Mouse (Mus musculus): Measurements from ENCODE around the gene Itgav. TPM values are rescaled to one million over a fixed set of nuclear protein-coding genes. Genes with fewer than 3 reads are reported as not detected.

The Itgav gene
- polyA plus RNA-seq, 1 experiment from 2014 or later, result 36.7 TPM

- DNase-seq (ENCODE audit: low spot score) (no peak), ATAC-seq (ENCODE audit: low FRiP score) (peak; percentile 34; the same call in 1 of the 2 replicates)
- H3K36me3 ChIP-seq (replicated peaks; ENCODE audit: control insufficient read depth, insufficient read depth), result no peaks in the 10 kb centered on the region
- H3K9me3 ChIP-seq (ENCODE audit: control insufficient read depth, low read length), result no peaks in the 10 kb centered on the region
- peak overlapping the region; percentile 9; the same call in 1 of the 2 replicates for H3K4me3 ChIP-seq (replicated peaks; ENCODE audit: low read length)
- peak overlapping the region; percentile 40; the same call in 1 of the 2 replicates for H3K9ac ChIP-seq
- H3K27ac ChIP-seq, result peak overlapping the region; percentile 69
- WGBS, result 27% methylated on average over 7 of the region's 7 CpGs
- H3K4me1 ChIP-seq (replicated peaks; ENCODE audit: control insufficient read depth, insufficient read depth, low read length), result peaks cover 12% of the 10 kb centered on the region
- H3K4me2 ChIP-seq (replicated peaks), result peak overlapping the region; percentile 45
- H3K27me3 ChIP-seq (ENCODE audit: control insufficient read depth, insufficient read depth, low read length), result no peaks in the 10 kb centered on the region
Observed at GRCm38 (mm10) chr2:83758606-83759215, 34.5 kb downstream of the Itgav start.

DNA sequence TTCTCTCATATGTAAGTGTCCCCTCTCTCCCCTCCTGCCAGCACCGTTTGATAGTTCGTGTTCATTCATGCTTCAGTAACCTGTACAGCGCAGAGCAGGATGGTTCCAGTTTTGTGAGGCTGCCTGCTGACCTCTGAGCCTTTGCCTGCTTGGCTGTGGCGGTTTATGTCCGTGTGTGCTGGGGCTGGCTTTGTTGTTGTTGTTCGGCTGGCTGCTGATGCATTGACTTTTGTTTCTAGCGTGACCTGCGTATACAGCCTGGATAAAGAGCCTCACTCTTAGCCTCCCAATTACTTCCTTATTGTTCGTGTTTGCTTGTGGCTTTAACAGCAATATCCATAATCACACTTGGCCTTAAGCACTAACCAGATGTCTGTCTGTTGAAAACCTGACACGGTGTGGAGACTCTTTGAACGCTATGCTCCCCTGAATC is 35.0 kb downstream of the Itgav start:
- peak overlapping the region; percentile 40; the same call in 1 of the 2 replicates for H3K9ac ChIP-seq
- H3K27me3 ChIP-seq (ENCODE audit: control insufficient read depth, insufficient read depth, low read length), result no peaks in the 10 kb centered on the region
- H3K9me3 ChIP-seq (ENCODE audit: control insufficient read depth, low read length), result no peaks in the 10 kb centered on the region
- H3K4me1 ChIP-seq (replicated peaks; ENCODE audit: control insufficient read depth, insufficient read depth, low read length), result peaks cover 12% of the 10 kb centered on the region
- DNase-seq (ENCODE audit: low spot score) (no peak), ATAC-seq (ENCODE audit: low FRiP score) (peak; percentile 75; the same call in 1 of the 2 replicates)
- H3K4me3 ChIP-seq (replicated peaks; ENCODE audit: low read length), result peak overlapping the region; percentile 9; the same call in 1 of the 2 replicates
- H3K36me3 ChIP-seq (replicated peaks; ENCODE audit: control insufficient read depth, insufficient read depth), result no peaks in the 10 kb centered on the region
- H3K4me2 ChIP-seq (replicated peaks), result peak overlapping the region; percentile 45
- WGBS, result 10% methylated on average over 11 of the region's 11 CpGs
- H3K27ac ChIP-seq, result peak overlapping the region; percentile 69

DNA sequence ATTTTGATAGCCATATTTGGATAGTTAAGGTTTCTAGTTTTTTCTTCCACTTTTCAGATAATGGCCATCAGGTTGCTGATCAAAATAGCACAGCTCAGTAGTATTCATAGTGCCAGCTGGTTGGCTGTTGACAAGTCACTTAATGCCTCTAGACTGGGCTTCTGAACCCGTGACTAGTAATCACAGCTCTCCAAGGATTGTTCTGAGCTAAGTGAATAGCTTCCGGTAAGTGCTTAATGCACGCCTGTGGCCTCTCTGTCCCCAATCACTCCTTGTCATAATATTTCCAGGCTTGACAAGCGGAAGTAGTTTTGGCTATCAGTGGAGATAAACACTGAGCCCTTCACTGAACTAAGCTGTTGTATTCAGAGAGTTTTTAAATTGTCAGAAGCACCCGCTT is 35.5 kb downstream of the Itgav start:
- Histone ChIP-seq H3K9me3 (ENCODE audit: control insufficient read depth, low read length) (no peaks in the 10 kb centered on the region), H3K4me2 (replicated peaks) (peak overlapping the region; percentile 45; the same call in 1 of the 2 replicates), H3K27me3 (ENCODE audit: control insufficient read depth, insufficient read depth, low read length) (no peaks in the 10 kb centered on the region), H3K4me1 (replicated peaks; ENCODE audit: control insufficient read depth, insufficient read depth, low read length) (peaks cover 12% of the 10 kb centered on the region), H3K9ac (no peak overlapping the region), H3K27ac (peak overlapping the region; percentile 69; the same call in 1 of the 2 replicates), H3K36me3 (replicated peaks; ENCODE audit: control insufficient read depth, insufficient read depth) (no peaks in the 10 kb centered on the region), H3K4me3 (replicated peaks; ENCODE audit: low read length) (no peak overlapping the region)
- DNase-seq (ENCODE audit: low spot score), result no peak
- WGBS, result 33% methylated on average over 5 of the region's 5 CpGs
- ATAC-seq (ENCODE audit: low FRiP score), result peak; percentile 75; the same call in 1 of the 2 replicates

DNA sequence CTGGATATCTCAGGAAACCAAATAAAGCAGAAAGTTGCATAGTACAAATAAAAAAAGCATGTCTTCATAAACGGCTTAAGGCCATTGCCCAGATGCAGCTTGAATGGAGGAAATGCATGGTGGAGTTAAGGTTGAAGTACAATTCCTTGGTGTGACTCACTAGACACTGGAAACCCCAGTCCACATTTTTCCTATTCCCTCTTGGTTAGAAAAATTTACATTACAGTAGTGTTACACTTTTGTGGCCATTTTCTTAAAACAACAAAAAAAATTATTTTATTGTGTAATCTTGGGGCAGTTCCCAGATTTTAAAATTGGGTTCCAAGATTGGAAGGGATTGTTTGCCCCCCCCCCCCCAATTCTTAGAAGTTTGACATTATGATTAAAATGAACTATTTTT is 35.9 kb downstream of the Itgav start:
- Histone ChIP-seq H3K4me2 (replicated peaks) (no peak overlapping the region), H3K9me3 (ENCODE audit: control insufficient read depth, low read length) (no peaks in the 10 kb centered on the region), H3K27ac (peak overlapping the region; percentile 47; the same call in 1 of the 2 replicates), H3K27me3 (ENCODE audit: control insufficient read depth, insufficient read depth, low read length) (no peaks in the 10 kb centered on the region), H3K4me1 (replicated peaks; ENCODE audit: control insufficient read depth, insufficient read depth, low read length) (peaks cover 12% of the 10 kb centered on the region), H3K36me3 (replicated peaks; ENCODE audit: control insufficient read depth, insufficient read depth) (no peaks in the 10 kb centered on the region), H3K9ac (no peak overlapping the region), H3K4me3 (replicated peaks; ENCODE audit: low read length) (no peak overlapping the region)
- 78% methylated on average over 1 of the region's 1 CpGs for WGBS
- DNase-seq (ENCODE audit: low spot score) (no peak), ATAC-seq (ENCODE audit: low FRiP score) (no peak)

- ATAC-seq (ENCODE audit: low FRiP score) (no peak), DNase-seq (ENCODE audit: low spot score) (peak; percentile 45)
- Histone ChIP-seq H3K4me1 (replicated peaks; ENCODE audit: control insufficient read depth, insufficient read depth, low read length) (peaks cover 12% of the 10 kb centered on the region), H3K4me2 (replicated peaks) (no peak overlapping the region), H3K9ac (no peak overlapping the region), H3K27ac (no peak overlapping the region), H3K9me3 (ENCODE audit: control insufficient read depth, low read length) (no peaks in the 10 kb centered on the region), H3K36me3 (replicated peaks; ENCODE audit: control insufficient read depth, insufficient read depth) (no peaks in the 10 kb centered on the region), H3K4me3 (replicated peaks; ENCODE audit: low read length) (no peak overlapping the region), H3K27me3 (ENCODE audit: control insufficient read depth, insufficient read depth, low read length) (no peaks in the 10 kb centered on the region)
- 37% methylated on average over 2 of the region's 2 CpGs for WGBS
Observed at GRCm38 (mm10) chr2:83761506-83761905, 37.3 kb downstream of the Itgav start.

DNA sequence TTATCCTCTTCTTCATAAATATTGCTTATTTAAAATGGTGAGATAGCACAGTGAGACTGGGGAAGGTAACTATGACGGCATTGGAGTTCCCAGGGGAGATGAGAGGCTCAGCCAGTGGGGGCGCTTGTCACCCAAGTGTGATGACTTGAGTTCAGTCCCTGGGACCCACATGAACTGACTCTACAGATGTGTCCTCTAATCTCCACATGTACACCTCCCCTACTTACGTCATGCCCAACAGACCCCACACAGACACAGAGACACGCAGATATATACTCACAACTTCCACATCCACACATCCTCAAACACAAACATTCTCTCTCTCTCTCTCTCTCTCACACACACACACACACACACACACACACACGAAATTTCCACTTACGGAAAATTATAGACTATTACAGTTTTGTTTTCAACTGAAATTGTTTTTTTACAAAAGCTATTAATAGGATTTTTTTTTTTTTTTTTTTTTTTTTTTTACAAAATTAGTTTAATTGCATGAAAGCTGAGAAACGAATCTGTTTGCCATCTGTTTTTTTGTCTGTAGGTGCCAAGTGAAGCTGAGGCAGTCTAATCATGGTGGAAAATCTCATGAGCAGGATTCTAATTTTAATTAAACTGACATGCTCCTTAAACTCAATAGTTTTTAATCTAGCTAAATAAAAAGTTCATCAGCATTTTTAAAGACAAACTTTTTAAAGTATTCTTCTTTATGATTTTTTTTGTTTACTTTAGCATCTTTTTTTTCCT is 38.1 kb downstream of the Itgav start:
- Histone ChIP-seq H3K36me3 (replicated peaks; ENCODE audit: control insufficient read depth, insufficient read depth) (no peaks in the 10 kb centered on the region), H3K9ac (no peak overlapping the region), H3K27ac (no peak overlapping the region), H3K4me2 (replicated peaks) (no peak overlapping the region), H3K27me3 (ENCODE audit: control insufficient read depth, insufficient read depth, low read length) (no peaks in the 10 kb centered on the region), H3K9me3 (ENCODE audit: control insufficient read depth, low read length) (no peaks in the 10 kb centered on the region), H3K4me3 (replicated peaks; ENCODE audit: low read length) (no peak overlapping the region), H3K4me1 (replicated peaks; ENCODE audit: control insufficient read depth, insufficient read depth, low read length) (peaks cover 12% of the 10 kb centered on the region)
- no peak; the same call in 1 of the 2 replicates for ATAC-seq (ENCODE audit: low FRiP score)
- WGBS, result 75% methylated on average over 7 of the region's 7 CpGs
- no peak for DNase-seq (ENCODE audit: low spot score)

DNA sequence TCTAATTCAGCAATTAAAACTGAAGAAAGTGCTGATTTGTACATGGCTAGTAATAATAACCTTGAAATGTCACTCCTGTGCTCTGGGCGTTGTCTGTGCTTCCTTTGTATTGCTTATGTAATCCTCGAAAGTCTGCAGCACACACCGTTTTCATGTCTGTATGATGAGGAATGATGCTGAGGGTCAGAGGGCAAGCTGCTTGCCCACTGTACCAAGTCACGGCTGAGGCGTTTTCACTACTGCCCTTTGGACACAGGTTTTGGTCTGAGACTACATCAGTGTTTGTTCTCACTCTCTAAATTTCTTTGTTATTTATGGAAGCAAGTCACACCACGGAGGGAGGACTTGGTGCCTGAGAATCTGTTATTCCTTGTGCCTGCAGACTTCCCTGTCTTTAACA is 41.9 kb downstream of the Itgav start:
- no peak for ATAC-seq (ENCODE audit: low FRiP score)
- Histone ChIP-seq H3K9ac (no peak overlapping the region), H3K4me3 (replicated peaks; ENCODE audit: low read length) (no peak overlapping the region), H3K27me3 (ENCODE audit: control insufficient read depth, insufficient read depth, low read length) (no peaks in the 10 kb centered on the region), H3K36me3 (replicated peaks; ENCODE audit: control insufficient read depth, insufficient read depth) (no peaks in the 10 kb centered on the region), H3K4me2 (replicated peaks) (no peak overlapping the region), H3K4me1 (replicated peaks; ENCODE audit: control insufficient read depth, insufficient read depth, low read length) (no peaks in the 10 kb centered on the region), H3K9me3 (ENCODE audit: control insufficient read depth, low read length) (no peaks in the 10 kb centered on the region), H3K27ac (no peak overlapping the region)
- no peak for DNase-seq (ENCODE audit: low spot score)
- WGBS, result 75% methylated on average over 6 of the region's 6 CpGs

- no peak overlapping the region for H3K4me3 ChIP-seq (replicated peaks; ENCODE audit: low read length)
- no peak overlapping the region for H3K9ac ChIP-seq
- no peaks in the 10 kb centered on the region for H3K27me3 ChIP-seq (ENCODE audit: control insufficient read depth, insufficient read depth, low read length)
- no peaks in the 10 kb centered on the region for H3K4me1 ChIP-seq (replicated peaks; ENCODE audit: control insufficient read depth, insufficient read depth, low read length)
- H3K4me2 ChIP-seq (replicated peaks), result no peak overlapping the region
- 67% methylated on average over 1 of the region's 1 CpGs for WGBS
- H3K27ac ChIP-seq, result no peak overlapping the region
- ATAC-seq (ENCODE audit: low FRiP score) (no peak), DNase-seq (ENCODE audit: low spot score) (no peak)
- no peaks in the 10 kb centered on the region for H3K9me3 ChIP-seq (ENCODE audit: control insufficient read depth, low read length)
- no peaks in the 10 kb centered on the region for H3K36me3 ChIP-seq (replicated peaks; ENCODE audit: control insufficient read depth, insufficient read depth)
Observed at GRCm38 (mm10) chr2:83766878-83767277, 42.7 kb downstream of the Itgav start.

- Histone ChIP-seq H3K4me1 (replicated peaks; ENCODE audit: control insufficient read depth, insufficient read depth, low read length) (no peaks in the 10 kb centered on the region), H3K27ac (no peak overlapping the region), H3K9ac (no peak overlapping the region), H3K4me3 (replicated peaks; ENCODE audit: low read length) (no peak overlapping the region), H3K4me2 (replicated peaks) (no peak overlapping the region), H3K9me3 (ENCODE audit: control insufficient read depth, low read length) (no peaks in the 10 kb centered on the region), H3K36me3 (replicated peaks; ENCODE audit: control insufficient read depth, insufficient read depth) (no peaks in the 10 kb centered on the region), H3K27me3 (ENCODE audit: control insufficient read depth, insufficient read depth, low read length) (no peaks in the 10 kb centered on the region)
- DNase-seq (ENCODE audit: low spot score) (no peak), ATAC-seq (ENCODE audit: low FRiP score) (no peak)
- 84% methylated on average over 4 of the region's 4 CpGs for WGBS
Observed at GRCm38 (mm10) chr2:83768311-83769047, 44.3 kb downstream of the Itgav start.
